Mouse (Mus musculus) kidney, adult 2 months (tissue): ENCODE measurements around the gene Fut9.

Source experiments
- CTCF ChIP-seq: fragments of 200-500 bp; conservative IDR thresholded peaks from 2 replicates; pipeline ENCODE4 v1.5.1; 2011; ENCODE audit warnings: low read depth, mild to moderate bottlenecking, control low read depth, low read length, moderate library complexity, mixed read lengths; ENCODE audit not compliant: insufficient read depth, insufficient read length
- POLR2A ChIP-seq: fragments of 200-500 bp; IDR thresholded peaks from one replicate; pipeline ENCODE4 v1.6.1; 2011; ENCODE audit warnings: low read depth, low read length, control low read depth

- TF ChIP-seq CTCF (no peak), POLR2A (no peak)
Observed at GRCm38 (mm10) chr4:25713907-25714306, 86.1 kb downstream of the Fut9 start.
